Mouse (Mus musculus): ENCODE results near the gene Abcg2. TPM values are rescaled to one million over a fixed set of nuclear protein-coding genes. Genes with fewer than 3 reads are reported as not detected.

Abcg2 gene
- polyA plus RNA-seq, 1 experiment from 2014 or later, result 41.7 TPM

GRCm38 (mm10) chr6:58694765-58695164 is 110.4 kb downstream of the Abcg2 start:
- Histone ChIP-seq H3K27ac (replicated peaks) (no peak overlapping the region), H3K9me3 (no peaks in the 10 kb centered on the region), H3K4me2 (no peak overlapping the region), H3K4me1 (replicated peaks) (no peaks in the 10 kb centered on the region), H3K9ac (no peak overlapping the region), H3K27me3 (no peaks in the 10 kb centered on the region), H3K4me3 (no peak overlapping the region), H3K36me3 (no peaks in the 10 kb centered on the region)
- ATAC-seq (ENCODE audit: low read depth), result no peak
- 78% methylated on average over 1 of the region's 1 CpGs for WGBS

GRCm38 (mm10) chr6:58710369-58710768 is 126.0 kb downstream of the Abcg2 start:
- 81% methylated on average over 1 of the region's 1 CpGs for WGBS
- ATAC-seq (ENCODE audit: low read depth), result no peak
- H3K9me3 ChIP-seq, result no peaks in the 10 kb centered on the region
- no peak overlapping the region for H3K4me2 ChIP-seq
- no peak overlapping the region for H3K27ac ChIP-seq (replicated peaks)
- no peak overlapping the region for H3K4me3 ChIP-seq
- no peaks in the 10 kb centered on the region for H3K36me3 ChIP-seq
- no peaks in the 10 kb centered on the region for H3K27me3 ChIP-seq
- H3K4me1 ChIP-seq (replicated peaks), result no peaks in the 10 kb centered on the region
- H3K9ac ChIP-seq, result no peak overlapping the region

- Histone ChIP-seq H3K27me3 (no peaks in the 10 kb centered on the region), H3K4me1 (replicated peaks) (no peaks in the 10 kb centered on the region), H3K4me2 (no peak overlapping the region), H3K4me3 (no peak overlapping the region), H3K27ac (replicated peaks) (no peak overlapping the region), H3K9me3 (no peaks in the 10 kb centered on the region), H3K9ac (no peak overlapping the region), H3K36me3 (no peaks in the 10 kb centered on the region)
- WGBS, result 90% methylated on average over 2 of the region's 2 CpGs
- ATAC-seq (ENCODE audit: low read depth), result no peak
These were observed 127.6 kb downstream of the Abcg2 start for GRCm38 (mm10) chr6:58711909-58712308.

GRCm38 (mm10) chr6:58733851-58734250 is 149.5 kb downstream of the Abcg2 start:
- Histone ChIP-seq H3K27me3 (no peaks in the 10 kb centered on the region), H3K9me3 (no peaks in the 10 kb centered on the region), H3K4me1 (replicated peaks) (no peaks in the 10 kb centered on the region), H3K9ac (no peak overlapping the region), H3K4me3 (no peak overlapping the region), H3K27ac (replicated peaks) (no peak overlapping the region), H3K36me3 (no peaks in the 10 kb centered on the region), H3K4me2 (no peak overlapping the region)
- ATAC-seq (ENCODE audit: low read depth), result no peak
- 85% methylated on average over 2 of the region's 2 CpGs for WGBS

- no peaks in the 10 kb centered on the region for H3K9me3 ChIP-seq
- no peak overlapping the region for H3K4me2 ChIP-seq
- H3K36me3 ChIP-seq, result no peaks in the 10 kb centered on the region
- no peak overlapping the region for H3K4me3 ChIP-seq
- H3K9ac ChIP-seq, result no peak overlapping the region
- H3K27ac ChIP-seq (replicated peaks), result no peak overlapping the region
- no peak for ATAC-seq (ENCODE audit: low read depth)
- 87% methylated on average over 1 of the region's 1 CpGs for WGBS
- H3K27me3 ChIP-seq, result no peaks in the 10 kb centered on the region
- no peaks in the 10 kb centered on the region for H3K4me1 ChIP-seq (replicated peaks)
These were observed 150.8 kb downstream of the Abcg2 start for GRCm38 (mm10) chr6:58735090-58735489.

Other genes with a start within 250 kb of the Abcg2 start
- gene Vmn1r30, start 141.1 kb upstream of the Abcg2 start, polyA plus RNA-seq (2015; fragmentation: Nextera tagmentation; extraction: Ambion mirVana), result not detected in 2 replicates
- not detected in 2 replicates for gene Vmn1r31, start 109.2 kb upstream of the Abcg2 start, polyA plus RNA-seq (2015; fragmentation: Nextera tagmentation; extraction: Ambion mirVana)
- 18.3 and 20.1 TPM in 2 replicates for gene Herc3, start 246.9 kb downstream of the Abcg2 start, polyA plus RNA-seq (2015; fragmentation: Nextera tagmentation; extraction: Ambion mirVana)